Mouse (Mus musculus): ENCODE measurements around the gene Ccdc88c. TPM values are rescaled to one million over a fixed set of nuclear protein-coding genes. Genes with fewer than 3 reads are reported as not detected.

Gene Ccdc88c
- polyA plus RNA-seq, 1 experiment from 2014 or later = 5.7 TPM

GRCm38 (mm10) chr12:100997830-100998563 lies 30.9 kb downstream of the Ccdc88c start:
- no peak for ATAC-seq (ENCODE audit: low FRiP score, low TSS enrichment)

DNA sequence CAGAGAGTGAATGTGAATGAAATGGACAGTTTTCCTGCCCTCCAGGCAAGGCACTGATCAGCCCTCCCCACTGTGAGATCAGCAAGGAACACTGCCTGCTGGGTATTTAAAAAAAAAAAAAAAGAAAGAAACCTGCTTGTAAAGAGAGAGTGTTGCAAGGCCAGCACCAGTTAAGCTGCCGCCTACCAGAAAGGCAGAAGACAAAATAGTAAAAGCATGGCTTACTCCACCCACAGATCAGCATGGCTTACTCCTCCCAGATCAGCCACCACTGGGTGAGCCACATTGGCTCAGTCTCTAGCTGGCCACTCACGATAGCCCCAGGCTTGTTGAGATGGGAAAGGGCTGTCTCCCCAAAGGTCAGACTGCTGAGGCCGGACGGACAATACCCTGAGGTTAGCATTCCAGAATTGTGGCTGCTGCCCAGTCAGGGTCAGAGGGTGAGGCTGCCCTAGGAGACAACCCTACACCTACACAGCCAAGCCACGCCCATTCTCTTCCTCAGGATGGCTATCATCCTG lies 32.4 kb downstream of the Ccdc88c start:
- DNase-seq (ENCODE audit: low spot score) = no peak
- Histone ChIP-seq H3K4me2 (replicated peaks; ENCODE audit: low read depth) (no peak overlapping the region), H3K36me3 (ENCODE audit: control insufficient read depth, insufficient read depth, low read length) (no peaks in the 10 kb centered on the region), H3K9me3 (ENCODE audit: control insufficient read depth, low read length) (no peaks in the 10 kb centered on the region), H3K9ac (ENCODE audit: low read length) (no peak overlapping the region), H3K27ac (replicated peaks) (no peak overlapping the region; the same call in 1 of the 2 replicates), H3K27me3 (ENCODE audit: control insufficient read depth, insufficient read depth, low read length) (no peaks in the 10 kb centered on the region), H3K4me1 (replicated peaks; ENCODE audit: control insufficient read depth, insufficient read depth) (peaks cover 2% of the 10 kb centered on the region; the same call in 1 of the 2 replicates), H3K4me3 (ENCODE audit: low read depth, low read length) (no peak overlapping the region)
- 55% methylated on average over 5 of the region's 5 CpGs for whole genome bisulfite sequencing
- TF ChIP-seq EP300 (optimal IDR thresholded peaks at IDR 0.05) (no peak), CTCF (IDR thresholded peaks at IDR 0.05; ENCODE audit: low read depth) (no peak)
- no peak for ATAC-seq (ENCODE audit: low FRiP score, low TSS enrichment)

More at GRCm38 (mm10) chr12:100997830-100998563, 30.9 kb downstream of the Ccdc88c start:
- TF ChIP-seq CTCF (IDR thresholded peaks at IDR 0.05; ENCODE audit: low read depth) (no peak), EP300 (optimal IDR thresholded peaks at IDR 0.05) (no peak)
- H3K27me3 ChIP-seq (ENCODE audit: control insufficient read depth, insufficient read depth, low read length) = no peaks in the 10 kb centered on the region
- no peak overlapping the region for H3K4me3 ChIP-seq (ENCODE audit: low read depth, low read length)
- H3K4me2 ChIP-seq (replicated peaks; ENCODE audit: low read depth) = no peak overlapping the region
- DNase-seq (ENCODE audit: low spot score) = no peak
- 15% methylated on average over 10 of the region's 10 CpGs for WGBS
- no peak overlapping the region for H3K9ac ChIP-seq (ENCODE audit: low read length)
- H3K4me1 ChIP-seq (replicated peaks; ENCODE audit: control insufficient read depth, insufficient read depth) = peaks cover 2% of the 10 kb centered on the region; the same call in 1 of the 2 replicates
- no peaks in the 10 kb centered on the region for H3K9me3 ChIP-seq (ENCODE audit: control insufficient read depth, low read length)
- H3K36me3 ChIP-seq (ENCODE audit: control insufficient read depth, insufficient read depth, low read length) = no peaks in the 10 kb centered on the region
- no peak overlapping the region for H3K27ac ChIP-seq (replicated peaks)

GRCm38 (mm10) chr12:100995607-100996377 lies 33.1 kb downstream of the Ccdc88c start:
- TF ChIP-seq CTCF (IDR thresholded peaks at IDR 0.05; ENCODE audit: low read depth) = no peak
- TF ChIP-seq EP300 (optimal IDR thresholded peaks at IDR 0.05) = no peak
- Histone ChIP-seq H3K4me3 (ENCODE audit: low read depth, low read length) (no peak overlapping the region), H3K27me3 (ENCODE audit: control insufficient read depth, insufficient read depth, low read length) (no peaks in the 10 kb centered on the region), H3K27ac (replicated peaks) (peak overlapping the region; percentile 40; the same call in 1 of the 2 replicates), H3K9me3 (ENCODE audit: control insufficient read depth, low read length) (no peaks in the 10 kb centered on the region), H3K4me1 (replicated peaks; ENCODE audit: control insufficient read depth, insufficient read depth) (peaks cover 2% of the 10 kb centered on the region; the same call in 1 of the 2 replicates), H3K4me2 (replicated peaks; ENCODE audit: low read depth) (no peak overlapping the region), H3K36me3 (ENCODE audit: control insufficient read depth, insufficient read depth, low read length) (no peaks in the 10 kb centered on the region), H3K9ac (ENCODE audit: low read length) (no peak overlapping the region)
- DNase-seq (ENCODE audit: low spot score) = no peak
- 67% methylated on average over 16 of the region's 16 CpGs for WGBS
- no peak for ATAC-seq (ENCODE audit: low FRiP score, low TSS enrichment)

- no peaks in the 10 kb centered on the region for H3K9me3 ChIP-seq (ENCODE audit: control insufficient read depth, low read length)
- WGBS = 74% methylated on average over 3 of the region's 3 CpGs
- H3K27ac ChIP-seq (replicated peaks) = no peak overlapping the region
- DNase-seq (ENCODE audit: low spot score) = no peak
- peaks cover 2% of the 10 kb centered on the region; the same call in 1 of the 2 replicates for H3K4me1 ChIP-seq (replicated peaks; ENCODE audit: control insufficient read depth, insufficient read depth)
- H3K4me2 ChIP-seq (replicated peaks; ENCODE audit: low read depth) = no peak overlapping the region
- H3K27me3 ChIP-seq (ENCODE audit: control insufficient read depth, insufficient read depth, low read length) = no peaks in the 10 kb centered on the region
- TF ChIP-seq CTCF (IDR thresholded peaks at IDR 0.05; ENCODE audit: low read depth) (no peak), EP300 (optimal IDR thresholded peaks at IDR 0.05) (no peak)
- no peaks in the 10 kb centered on the region for H3K36me3 ChIP-seq (ENCODE audit: control insufficient read depth, insufficient read depth, low read length)
- no peak for ATAC-seq (ENCODE audit: low FRiP score, low TSS enrichment)
- H3K9ac ChIP-seq (ENCODE audit: low read length) = no peak overlapping the region
- H3K4me3 ChIP-seq (ENCODE audit: low read depth, low read length) = no peak overlapping the region
Observed at GRCm38 (mm10) chr12:100994140-100995015, 34.5 kb downstream of the Ccdc88c start.

GRCm38 (mm10) chr12:100993146-100993545 lies 35.7 kb downstream of the Ccdc88c start:
- WGBS = 68% methylated on average over 3 of the region's 3 CpGs

More at GRCm38 (mm10) chr12:100993146-100993545, 35.7 kb downstream of the Ccdc88c start:
- Histone ChIP-seq H3K4me3 (ENCODE audit: low read depth, low read length) (no peak overlapping the region), H3K4me1 (replicated peaks; ENCODE audit: control insufficient read depth, insufficient read depth) (no peaks in the 10 kb centered on the region; the same call in 1 of the 2 replicates), H3K27me3 (ENCODE audit: control insufficient read depth, insufficient read depth, low read length) (no peaks in the 10 kb centered on the region), H3K27ac (replicated peaks) (no peak overlapping the region), H3K4me2 (replicated peaks; ENCODE audit: low read depth) (no peak overlapping the region), H3K9me3 (ENCODE audit: control insufficient read depth, low read length) (no peaks in the 10 kb centered on the region), H3K36me3 (ENCODE audit: control insufficient read depth, insufficient read depth, low read length) (no peaks in the 10 kb centered on the region), H3K9ac (ENCODE audit: low read length) (no peak overlapping the region)
- TF ChIP-seq EP300 (optimal IDR thresholded peaks at IDR 0.05) (no peak), CTCF (IDR thresholded peaks at IDR 0.05; ENCODE audit: low read depth) (no peak)
- ATAC-seq (ENCODE audit: low FRiP score, low TSS enrichment) (no peak), DNase-seq (ENCODE audit: low spot score) (no peak)

Data from stomach, postnatal 0 days (tissue).